Mouse (Mus musculus) brain, embryonic 18.5 days (tissue): ENCODE data around the gene Nefh.

Experiments used
- DNase-seq: peaks from one replicate; pipeline ENCODE4 v3.0.0-alpha.2; 2012; ENCODE audit warnings: low read depth, low spot score

Gene Nefh

DNA sequence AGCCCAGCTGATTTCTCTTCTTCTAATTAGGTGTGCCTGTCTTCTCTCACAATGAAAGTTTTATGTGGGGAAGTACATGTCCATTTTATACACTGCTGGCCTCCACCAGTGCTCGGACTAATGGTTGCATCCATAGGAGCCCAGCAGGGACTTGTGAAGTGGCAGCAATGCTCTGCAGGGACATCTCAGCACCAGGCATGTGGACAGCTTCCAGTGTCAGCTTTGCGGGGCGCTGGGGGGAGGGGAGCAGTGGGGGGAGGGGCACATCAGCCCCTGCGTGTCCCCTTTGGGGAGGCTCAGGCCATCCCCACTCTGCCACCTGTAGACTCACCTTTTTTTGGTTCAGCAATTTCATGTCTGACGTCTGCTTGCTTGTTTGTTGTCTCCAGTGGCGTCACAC lies 5.5 kb upstream of the Nefh start:
- DNase-seq: no peak

- DNase-seq: no peak
These were observed 1.6 kb upstream of the Nefh start for GRCm38 (mm10) chr11:4949256-4950044.

DNA sequence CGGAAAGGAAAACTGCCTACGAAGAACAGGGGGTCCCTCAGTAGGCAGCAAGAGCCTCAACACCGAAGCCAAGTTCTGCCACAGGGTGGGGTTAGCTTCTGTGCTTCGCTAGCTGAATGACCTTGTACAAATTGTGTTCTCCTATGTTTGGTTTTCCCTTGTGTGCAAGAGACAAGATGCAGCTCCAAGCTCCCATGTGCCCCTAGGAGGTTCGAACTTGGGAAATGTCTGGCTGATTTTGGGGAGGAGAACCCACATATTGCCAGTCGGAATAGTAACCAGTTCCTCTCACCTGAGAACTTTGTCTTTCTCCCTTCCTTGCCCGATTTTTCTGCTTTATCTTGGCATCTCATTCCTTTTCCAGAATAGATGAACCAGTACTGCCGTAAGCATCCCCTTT lies 928 bp upstream of the Nefh start:
- no peak for DNase-seq

DNA sequence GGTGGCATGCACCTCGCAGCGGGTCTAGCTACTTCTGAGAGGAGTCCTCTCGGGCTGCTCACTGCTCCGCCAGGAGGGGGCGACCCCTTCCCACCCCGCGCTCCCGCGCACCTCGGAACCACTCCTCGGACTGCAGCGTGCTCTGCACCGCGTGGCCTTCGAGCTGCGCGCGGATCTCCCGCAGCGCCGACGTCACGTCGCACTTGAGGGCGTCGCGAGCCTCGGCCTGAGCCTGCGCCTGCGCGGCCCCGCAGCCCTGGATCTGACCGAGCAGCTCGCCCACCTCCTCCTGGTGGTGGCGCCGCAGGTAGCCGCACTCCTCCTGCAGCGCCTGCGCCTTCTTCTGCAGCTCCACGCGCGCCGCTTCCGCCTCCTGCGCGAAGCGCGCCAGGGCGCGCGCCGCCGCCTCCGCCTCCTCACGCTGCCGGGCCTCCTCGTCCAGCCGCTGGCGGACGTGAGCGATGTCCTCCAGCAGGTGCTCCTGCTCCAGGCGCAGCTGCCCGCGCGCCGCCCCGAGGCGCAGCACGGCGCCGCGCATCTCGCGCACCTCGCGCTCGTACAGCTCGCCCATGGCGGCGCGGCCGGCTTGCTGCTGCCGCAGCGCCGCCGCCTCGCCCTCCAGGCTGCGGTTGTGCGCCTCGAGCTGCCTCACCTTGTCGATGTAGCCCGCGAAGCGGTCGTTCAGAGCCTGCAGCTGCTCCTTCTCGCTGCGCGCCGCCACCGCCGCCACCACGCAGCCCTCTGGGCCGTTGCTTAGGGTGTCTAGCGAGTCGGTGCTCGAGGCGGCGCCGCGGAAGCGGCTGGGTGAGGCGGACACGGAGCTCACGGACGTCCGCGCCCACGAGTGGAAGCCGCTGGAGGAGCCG lies 684 bp downstream of the Nefh start:
- peak; percentile 83 for DNase-seq

DNA sequence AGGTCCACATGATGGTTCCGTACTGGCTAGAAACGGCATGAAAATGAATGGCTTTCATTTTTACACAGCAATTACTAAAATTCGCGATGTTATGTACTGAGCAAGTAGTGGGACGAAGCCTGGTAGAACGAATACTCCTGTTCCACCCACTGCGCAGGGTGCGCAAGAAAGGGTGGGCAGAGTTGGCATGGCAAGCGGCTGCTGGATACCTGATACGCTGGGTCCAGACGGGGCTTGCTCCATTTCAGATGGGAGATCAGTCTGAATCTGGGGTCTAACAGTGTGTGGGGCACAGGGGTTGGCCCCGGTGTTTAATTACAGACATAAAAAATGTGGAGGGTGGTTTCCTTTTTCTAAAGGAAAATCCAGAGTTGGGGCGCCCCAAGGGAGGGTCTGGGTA lies 1.3 kb downstream of the Nefh start:
- no peak for DNase-seq

- DNase-seq: no peak
These were observed 11.6 kb downstream of the Nefh start for GRCm38 (mm10) chr11:4936243-4936642.

GRCm38 (mm10) chr11:4931009-4931601 lies 16.8 kb downstream of the Nefh start:
- no peak for DNase-seq

- DNase-seq: no peak
These were observed 20.6 kb downstream of the Nefh start for GRCm38 (mm10) chr11:4927224-4927623.

DNA sequence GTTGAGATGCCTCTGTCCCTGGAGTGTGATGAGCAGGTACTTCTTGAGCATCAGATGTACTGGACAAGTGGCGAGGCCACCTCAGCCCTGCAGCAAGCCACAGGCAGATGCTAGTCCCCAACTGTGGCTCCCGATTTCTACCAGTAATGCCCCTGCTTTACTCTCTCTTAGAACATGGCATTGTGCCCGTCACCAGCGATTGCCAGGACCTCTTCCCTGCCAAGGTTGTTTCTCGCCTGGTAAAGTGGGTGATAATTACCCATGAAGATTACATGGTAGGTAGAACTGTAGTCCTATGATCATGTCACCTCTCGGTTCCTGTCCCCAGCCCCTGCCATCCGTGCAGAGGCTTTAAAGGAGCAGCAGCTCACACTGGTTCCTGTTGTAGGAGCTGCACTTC lies 26.1 kb downstream of the Nefh start:
- no peak for DNase-seq

- no peak for DNase-seq
These were observed 26.6 kb downstream of the Nefh start for GRCm38 (mm10) chr11:4921281-4921680.

GRCm38 (mm10) chr11:4916068-4916467 lies 31.8 kb downstream of the Nefh start:
- DNase-seq: peak; percentile 12

- no peak for DNase-seq
These were observed 41.6 kb downstream of the Nefh start for GRCm38 (mm10) chr11:4906231-4906630.

GRCm38 (mm10) chr11:4901956-4902355 lies 45.9 kb downstream of the Nefh start:
- DNase-seq: no peak

DNA sequence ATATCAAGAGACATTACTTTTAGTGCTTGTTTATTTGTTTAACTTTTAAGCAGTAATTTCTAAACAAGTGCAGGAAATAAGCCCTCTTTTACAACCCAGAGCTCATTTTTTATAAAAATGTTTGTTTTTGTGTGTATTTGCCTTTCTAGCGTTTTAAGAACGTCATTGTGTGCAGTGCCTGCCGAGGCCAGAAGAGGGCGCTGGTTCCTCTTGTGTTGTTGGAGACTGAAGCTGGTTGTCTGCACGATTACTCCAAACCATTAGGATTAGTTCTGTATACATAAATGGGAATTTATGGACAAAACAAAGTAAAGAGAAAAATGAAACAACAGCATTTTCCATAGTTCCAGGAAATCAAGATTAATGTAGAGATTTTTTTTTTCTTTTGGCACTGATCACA lies 47.4 kb downstream of the Nefh start:
- no peak for DNase-seq

DNA sequence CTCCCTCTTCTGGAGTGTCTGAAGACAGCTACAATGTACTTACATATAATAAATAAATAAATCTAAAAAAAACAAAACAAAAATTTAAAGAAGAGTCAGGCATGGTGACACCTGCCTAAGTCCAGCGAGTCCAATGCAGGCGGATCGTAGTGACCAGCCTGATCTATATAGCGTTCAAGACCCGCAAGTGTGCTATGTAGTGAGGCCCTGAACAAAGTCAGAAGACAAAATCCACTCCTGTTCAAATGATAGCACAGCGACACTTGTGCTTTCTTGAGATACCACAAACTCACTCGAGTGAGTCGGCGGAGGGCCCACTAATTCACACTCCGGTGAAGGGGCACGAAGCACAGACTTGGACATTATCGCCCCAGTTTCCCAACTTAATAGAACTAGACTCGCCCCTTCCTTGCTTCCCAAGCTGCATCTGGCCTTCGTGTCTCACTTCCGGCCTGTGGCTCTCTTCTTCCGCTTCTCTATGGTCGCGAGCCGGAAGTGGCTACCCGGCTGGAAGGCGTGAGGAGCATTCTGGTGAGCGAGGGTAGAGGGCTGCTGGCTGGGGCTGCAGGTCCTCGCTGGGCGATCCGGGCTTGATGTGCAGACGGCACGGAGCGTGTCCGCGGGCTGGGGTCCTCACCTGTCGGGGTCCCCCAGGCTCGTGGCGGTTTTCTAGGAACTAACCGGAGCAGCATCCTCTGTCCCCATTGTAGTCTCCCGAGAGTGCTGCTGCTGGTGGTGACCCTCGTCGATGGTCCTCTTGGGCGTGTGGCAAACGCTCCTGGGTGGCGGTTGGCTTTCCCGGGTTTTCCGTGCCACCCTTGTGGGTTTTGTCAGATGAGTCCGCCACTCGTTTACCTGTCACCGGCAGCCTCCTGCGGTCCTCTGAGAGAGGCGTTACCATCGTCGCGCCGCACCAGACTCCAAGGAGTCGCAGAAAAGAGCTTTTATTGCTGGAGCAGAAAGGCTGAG lies 52.7 kb downstream of the Nefh start, which contains the start of gene Thoc5:
Gene Thoc5, plus strand, starts transcription at position 473 of the 969 bp plus-strand sequence.
- DNase-seq: peak; percentile 69
